Mouse (Mus musculus) spleen, adult 2 months (tissue): ENCODE measurements around the gene Pde8b.

ENCODE experiments used
- CTCF ChIP-seq: fragments of 200-500 bp; IDR thresholded peaks from 2 replicates; pipeline ENCODE4 v1.5.1; 2011; ENCODE audit warnings: mild to moderate bottlenecking, inconsistent platforms; ENCODE audit not compliant: insufficient read depth, insufficient read length, insufficient replicate concordance; ENCODE audit errors: extremely low read depth
- POLR2A ChIP-seq: fragments of 200-500 bp; IDR thresholded peaks from 2 replicates; pipeline ENCODE4 v1.6.1; 2011; ENCODE audit warnings: low read depth, low read length, inconsistent platforms

DNA sequence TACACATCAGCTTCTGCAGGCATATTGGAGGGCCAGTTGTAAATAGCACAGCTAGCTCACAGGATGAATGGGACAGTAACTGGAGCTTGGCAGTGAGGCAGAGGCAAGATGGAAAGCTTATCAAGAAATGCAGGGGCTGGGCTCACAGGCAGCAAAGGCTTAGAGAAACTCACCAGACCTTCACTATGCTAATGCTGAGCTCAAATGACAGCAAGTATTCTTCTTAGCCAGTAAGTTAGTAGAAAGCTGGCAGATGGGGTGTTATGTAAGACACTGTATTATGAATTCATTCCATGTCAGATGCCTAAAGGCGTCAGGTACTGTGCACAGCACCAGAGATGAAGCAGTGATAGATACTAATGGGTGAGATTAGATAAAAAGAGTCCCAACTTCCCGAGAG is 215.4 kb downstream of the Pde8b start:
- TF ChIP-seq POLR2A (no peak), CTCF (no peak)
